Mouse (Mus musculus) MEL (cell line): ENCODE results near the gene Plxnb1. TPM values are rescaled to one million over a fixed set of nuclear protein-coding genes. Genes with fewer than 3 reads are reported as not detected.
A peak's percentile ranks its signal among the peaks of the same experiment; 100 is the strongest.

Experiments used
- DNase-seq: peaks from one replicate; pipeline ENCODE4 v3.0.0; 2011; ENCODE audit warnings: low read depth, low spot score
- H3K27ac ChIP-seq: 2 replicates; pipeline ENCODE4 v1.5.1; 2012; ENCODE audit warnings: low read depth, mild to moderate bottlenecking, control low read depth, low read length, moderate library complexity; ENCODE audit not compliant: control insufficient read depth
- H3K27me3 ChIP-seq, 2 experiments: fragments of 150-350 bp in 1 of 2; sonication (generic) in 1 of 2; 2 replicates each; pipeline ENCODE4 v1.6.1; 2012; ENCODE audit warnings: low read length in 2 of 2, mild to moderate bottlenecking in 2 of 2, improper control_type of control experiment in 1 of 2, moderate library complexity in 1 of 2; ENCODE audit not compliant: insufficient read depth in 2 of 2, control insufficient read depth in 1 of 2
- H3K36me3 ChIP-seq, 2 experiments: 2 replicates each; pipeline ENCODE4 v1.6.1; 2012 to 2014; ENCODE audit warnings: low read length in 2 of 2, improper control_type of control experiment in 1 of 2, inconsistent platforms in 1 of 2, mild to moderate bottlenecking in 1 of 2; ENCODE audit not compliant: insufficient read depth in 2 of 2, control insufficient read depth in 1 of 2
- H3K4me1 ChIP-seq, 2 experiments: fragments of 150-350 bp in 1 of 2; sonication (generic) in 1 of 2; 2 replicates each; pipeline ENCODE4 v1.6.1; 2012; ENCODE audit warnings: low read length in 2 of 2, improper control_type of control experiment in 1 of 2, mild to moderate bottlenecking in 1 of 2; ENCODE audit not compliant: insufficient read depth in 2 of 2, control insufficient read depth in 1 of 2
- H3K4me3 ChIP-seq, 2 experiments: fragments of 150-350 bp in 1 of 2; sonication (generic) in 1 of 2; 2 replicates each; pipeline ENCODE4 v1.5.1; 2012; ENCODE audit warnings: low read depth in 2 of 2, low read length in 2 of 2, mild to moderate bottlenecking in 2 of 2, moderate library complexity in 2 of 2, control low read depth in 1 of 2, improper control_type of control experiment in 1 of 2; ENCODE audit not compliant: control insufficient read depth in 1 of 2, insufficient read depth in 1 of 2
- H3K79me2 ChIP-seq: 2 replicates; pipeline ENCODE4 v1.6.1; 2012; ENCODE audit warnings: mild to moderate bottlenecking, low read length, moderate library complexity; ENCODE audit not compliant: control insufficient read depth, poor library complexity, insufficient read depth
- H3K9ac ChIP-seq: 2 replicates; pipeline ENCODE4 v1.6.1; 2012; ENCODE audit warnings: low read depth, mild to moderate bottlenecking, control low read depth, low read length, moderate library complexity; ENCODE audit not compliant: control insufficient read depth, poor library complexity, severe bottlenecking
- H3K9me3 ChIP-seq: fragments of 150-350 bp; sonication (generic); replicated peaks from 2 replicates; pipeline ENCODE4 v1.6.1; 2012; ENCODE audit warnings: mild to moderate bottlenecking, low read length, improper control_type of control experiment, moderate library complexity; ENCODE audit not compliant: insufficient read depth
- CHD1 ChIP-seq: IDR thresholded peaks from 2 replicates; pipeline ENCODE4 v1.6.1; 2012; ENCODE audit warnings: low read depth, mild to moderate bottlenecking, inconsistent platforms, low read length, improper control_type of control experiment
- CHD2 ChIP-seq: IDR thresholded peaks from 2 replicates; pipeline ENCODE4 v1.6.1; 2011; ENCODE audit warnings: low read length, improper control_type of control experiment
- CTCF ChIP-seq, 3 experiments: IDR thresholded peaks in 2 of 3; conservative IDR thresholded peaks in 1 of 3; 2 replicates each; pipeline ENCODE4 v1.5.1; 2011 to 2012; ENCODE audit warnings: low read length in 3 of 3, low read depth in 2 of 3, mild to moderate bottlenecking in 2 of 3, improper control_type of control experiment in 1 of 3, inconsistent platforms in 1 of 3, mixed read lengths in 1 of 3, moderate library complexity in 1 of 3; ENCODE audit not compliant: control insufficient read depth in 1 of 3, insufficient read depth in 1 of 3, poor library complexity in 1 of 3, severe bottlenecking in 1 of 3
- E2F4 ChIP-seq: IDR thresholded peaks from 2 replicates; pipeline ENCODE4 v1.6.1; 2011; ENCODE audit warnings: low read depth, low read length, improper control_type of control experiment, borderline replicate concordance
- ELF1 ChIP-seq: IDR thresholded peaks from 2 replicates; pipeline ENCODE4 v1.6.1; 2014; ENCODE audit warnings: low read depth, mild to moderate bottlenecking, inconsistent platforms, low read length, improper control_type of control experiment, moderate library complexity
- ETS1 ChIP-seq: IDR thresholded peaks from 2 replicates; pipeline ENCODE4 v1.6.1; 2012; ENCODE audit warnings: low read depth, mild to moderate bottlenecking, inconsistent platforms, low read length, improper control_type of control experiment, moderate library complexity
- GABPA ChIP-seq: IDR thresholded peaks from 2 replicates; pipeline ENCODE4 v1.6.1; 2012; ENCODE audit warnings: low read depth, mild to moderate bottlenecking, inconsistent platforms, low read length, improper control_type of control experiment, moderate library complexity
- HCFC1 ChIP-seq: IDR thresholded peaks from 2 replicates; pipeline ENCODE4 v1.6.1; 2012; ENCODE audit warnings: low read depth, mild to moderate bottlenecking, inconsistent platforms, low read length, improper control_type of control experiment, moderate library complexity
- JUND ChIP-seq: IDR thresholded peaks from 2 replicates; pipeline ENCODE4 v1.6.1; 2011; ENCODE audit warnings: low read depth, mild to moderate bottlenecking, improper control_type of control experiment, low read length
- MAZ ChIP-seq: IDR thresholded peaks from 2 replicates; pipeline ENCODE4 v1.6.1; 2012; ENCODE audit warnings: low read depth, mild to moderate bottlenecking, inconsistent platforms, low read length, improper control_type of control experiment
- MXI1 ChIP-seq: IDR thresholded peaks from 2 replicates; pipeline ENCODE4 v1.6.1; 2011; ENCODE audit warnings: mild to moderate bottlenecking, low read depth, low read length, improper control_type of control experiment
- NRF1 ChIP-seq: IDR thresholded peaks from 2 replicates; pipeline ENCODE4 v1.6.1; 2014; ENCODE audit warnings: low read depth, mild to moderate bottlenecking, inconsistent platforms, low read length, improper control_type of control experiment, moderate library complexity; ENCODE audit not compliant: poor library complexity, insufficient read depth, severe bottlenecking
- SMC3 ChIP-seq: IDR thresholded peaks from 2 replicates; pipeline ENCODE4 v1.6.1; 2011; ENCODE audit warnings: low read depth, low read length, improper control_type of control experiment
- TAL1 ChIP-seq: IDR thresholded peaks from 2 replicates; pipeline ENCODE4 v1.6.1; 2012; ENCODE audit warnings: mild to moderate bottlenecking, inconsistent platforms, low read length, moderate library complexity, mixed read lengths
- ZC3H11A ChIP-seq: IDR thresholded peaks from 2 replicates; pipeline ENCODE4 v1.6.1; 2012; ENCODE audit warnings: low read depth, mild to moderate bottlenecking, inconsistent platforms, low read length, improper control_type of control experiment
- ZMIZ1 ChIP-seq: IDR thresholded peaks from 2 replicates; pipeline ENCODE4 v1.6.1; 2012; ENCODE audit warnings: low read depth, mild to moderate bottlenecking, inconsistent platforms, low read length, improper control_type of control experiment, moderate library complexity
- polyA plus RNA-seq, 2 experiments: library from polyadenylated mRNA; stranded (reverse) in 1 of 2; unstranded in 1 of 2; fragments of >175 nt in 1 of 2; fragments of >200 nt in 1 of 2; gene quantifications; 2 replicates each; pipeline versions ENCODE4 v1.2.1 to v1.2.4; 2012; ENCODE audit warnings: low replicate concordance in 2 of 2, low read depth in 1 of 2; ENCODE audit not compliant: insufficient read length in 2 of 2, insufficient read depth in 1 of 2, missing spikeins in 1 of 2
- total RNA-seq: library from RNA; depleted of rRNA; stranded (reverse); fragments of 300-350 nt; gene quantifications from 2 replicates; pipeline ENCODE4 v1.2.3, GENCODE M21; 2012

Gene Plxnb1
- total and polyA plus RNA-seq, 3 experiments = 0.07 TPM; not detected in 2

GRCm38 (mm10) chr9:109087987-109088386, 7.2 kb upstream of the Plxnb1 start:
- Histone ChIP-seq H3K9ac (no peak overlapping the region), H3K4me3 (no peak overlapping the region), H3K9me3 (no peaks in the 10 kb centered on the region), H3K36me3 (no peaks in the 10 kb centered on the region; a peak in 1 of 4 replicates), H3K79me2 (peaks cover 14% of the 10 kb centered on the region), H3K27me3 (no peaks in the 10 kb centered on the region), H3K27ac (no peak overlapping the region), H3K4me1 (peaks cover 0 to 5% of the 10 kb centered on the region in 2 experiments; a peak in 2 of 4 replicates)
- TF ChIP-seq MAZ (no peak), CTCF (IDR thresholded peaks at IDR 0.05 in 2 of 3, conservative IDR thresholded peaks at IDR 0.05 in 1 of 3; ENCODE audit: control insufficient read depth in 1 of 3, insufficient read depth in 1 of 3, low read depth in 2 of 3, low read length in 3 of 3, poor library complexity in 1 of 3, severe bottlenecking in 1 of 3) (peak in 2 of 3 experiments; percentile 20 to 25; a peak in 2 of 6 replicates), SMC3 (peak; percentile 15; the same call in 1 of the 2 replicates)
- TF ChIP-seq, all 39 proteins: peak for 2
- DNase-seq = no peak

GRCm38 (mm10) chr9:109090446-109090845, 4.7 kb upstream of the Plxnb1 start:
- TF ChIP-seq GABPA = no peak
- TF ChIP-seq MXI1 = no peak
- TF ChIP-seq HCFC1 = no peak
- TF ChIP-seq CTCF (IDR thresholded peaks at IDR 0.05 in 2 of 3, conservative IDR thresholded peaks at IDR 0.05 in 1 of 3; ENCODE audit: control insufficient read depth in 1 of 3, insufficient read depth in 1 of 3, low read depth in 2 of 3, low read length in 3 of 3, poor library complexity in 1 of 3, severe bottlenecking in 1 of 3) = no peak
- TF ChIP-seq ZMIZ1 = no peak
- TF ChIP-seq NRF1 = no peak
- TF ChIP-seq JUND = no peak
- TF ChIP-seq E2F4 = no peak
- TF ChIP-seq CHD1 = no peak
- no peak for TF ChIP-seq ETS1
- TF ChIP-seq ELF1 = no peak
- TF ChIP-seq CHD2 = no peak
- no peak for TF ChIP-seq ZC3H11A
- no peak for TF ChIP-seq TAL1
- TF ChIP-seq, all 39 proteins: peak for 0
- no peaks in the 10 kb centered on the region for H3K79me2 ChIP-seq
- no peaks in the 10 kb centered on the region for H3K27me3 ChIP-seq
- DNase-seq = no peak
- no peak overlapping the region for H3K27ac ChIP-seq
- H3K4me1 ChIP-seq = no peaks in the 10 kb centered on the region
- no peak overlapping the region for H3K9ac ChIP-seq
- no peak overlapping the region for H3K4me3 ChIP-seq
- H3K36me3 ChIP-seq = no peaks in the 10 kb centered on the region
- H3K9me3 ChIP-seq = no peaks in the 10 kb centered on the region
